13 mouse cellular contexts compared by ENCODE assay signal in the genomic region with DNA sequence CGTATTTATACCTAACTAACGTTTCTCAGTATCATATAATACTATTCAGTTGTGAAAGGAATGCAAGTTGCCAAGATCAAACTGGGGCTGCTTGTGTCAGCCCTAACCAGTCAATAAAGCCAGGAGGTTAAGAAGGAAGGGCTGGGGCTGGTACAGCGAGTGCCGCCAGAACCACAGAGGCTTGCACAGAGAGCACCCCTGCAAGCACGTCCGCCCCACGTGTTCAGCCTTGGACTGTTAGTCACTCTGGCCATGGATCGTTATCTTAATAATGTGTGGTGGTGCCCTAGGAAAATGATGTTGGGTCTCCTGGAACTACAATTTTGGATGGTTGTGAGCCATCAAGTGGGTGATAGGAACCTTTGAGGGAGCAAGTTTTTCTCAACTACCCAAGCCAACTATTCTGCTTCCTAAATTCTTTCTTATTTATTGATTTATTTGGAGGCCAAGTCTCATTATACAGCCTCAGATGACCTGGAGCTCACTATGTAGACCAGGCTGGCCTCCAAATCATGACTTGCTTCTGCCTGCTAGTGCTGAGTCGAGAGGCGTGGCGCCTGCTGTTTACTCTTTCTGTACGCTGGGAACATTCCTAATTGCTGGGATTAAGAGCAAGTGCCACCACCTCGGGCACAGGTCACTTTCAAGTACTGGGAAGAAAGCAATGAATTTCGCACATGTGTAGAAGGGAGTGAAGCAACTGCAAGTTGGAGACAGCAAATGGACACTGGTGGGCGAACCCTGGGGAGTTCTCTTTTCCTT. TPM values are rescaled to one million over a fixed set of nuclear protein-coding genes. Genes with fewer than 3 reads are reported as not detected.
A peak's percentile ranks its signal among the peaks of the same experiment; 100 is the strongest.
DNase-seq lines count a peak whose midpoint lies in the region; ATAC-seq and TF ChIP-seq lines count a peak whose summit lies in the region.
"Had no signal": no experiment of that assay in that cellular context is flagged by ENCODE, and none has a peak within 500 bp of the region (broad histone marks: within the 10 kb centered on the region; RNA-seq: fewer than 3 reads in every experiment).

No protein-coding gene starts in this region.

- no peak for ATAC-seq in limb, embryonic 13.5 days (ENCODE audit: low FRiP score, low read depth)
- ATAC-seq: hindbrain, postnatal 0 days had no signal

- DNase-seq in limb, embryonic 10.5 days (ENCODE audit: low spot score): no peak
- DNase-seq in adrenal gland, postnatal 14 days: peak; percentile 78
- DNase-seq in liver, adult 2 months (ENCODE audit: extremely low read depth, low read depth, low spot score): peak; percentile 91
- peak; percentile 32 for DNase-seq in yolk sac, embryonic 10.5 days (ENCODE audit: low spot score)
- DNase-seq in T-cell, adult 2 months (ENCODE audit: low spot score): no peak
- no peak for DNase-seq in thymus, postnatal 0 days (ENCODE audit: low spot score)
- DNase-seq: gastrocnemius, adult 2 months; heart, postnatal 10 days; kidney, postnatal 10 days; layer of hippocampus, postnatal 36 days; lung, adult 18-20 months had no signal

- H3K27ac ChIP-seq in limb, embryonic 13.5 days: no peak overlapping the region
- H3K27ac ChIP-seq in limb, embryonic 10.5 days: no peak overlapping the region
- peak overlapping the region; percentile 71 for H3K27ac ChIP-seq in liver, adult 2 months (replicated peaks; ENCODE audit: insufficient read depth, low read depth, low read length)
- H3K27ac ChIP-seq: gastrocnemius, adult 2 months; hindbrain, postnatal 0 days had no signal

- peak overlapping the region; percentile 89 for H3K4me2 ChIP-seq in limb, embryonic 13.5 days (replicated peaks)

- TF ChIP-seq CTCF in liver, adult 2 months (IDR thresholded peaks at IDR 0.05; ENCODE audit: low read depth, low read length): no peak

- H3K9me3 ChIP-seq in limb, embryonic 13.5 days: no peaks in the 10 kb centered on the region
- no peaks in the 10 kb centered on the region for H3K9me3 ChIP-seq in limb, embryonic 10.5 days (replicated peaks)

- no peaks in the 10 kb centered on the region for H3K79me2 ChIP-seq in liver, adult 2 months (ENCODE audit: control insufficient read depth, insufficient read depth, low read length)

- no peak for TF ChIP-seq POLR2A in liver, adult 2 months (IDR thresholded peaks at IDR 0.05; ENCODE audit: extremely low read depth, insufficient read depth, low read length)

- H3K9ac ChIP-seq in limb, embryonic 13.5 days: no peak overlapping the region
- H3K9ac ChIP-seq in liver, adult 2 months (ENCODE audit: low read depth, low read length): no peak overlapping the region

- peaks cover 4% of the 10 kb centered on the region for H3K36me3 ChIP-seq in limb, embryonic 13.5 days
- peaks cover 14% of the 10 kb centered on the region for H3K36me3 ChIP-seq in limb, embryonic 10.5 days
- H3K36me3 ChIP-seq in liver, adult 2 months (ENCODE audit: control insufficient read depth, insufficient read depth, low read length): no peaks in the 10 kb centered on the region

- WGBS in limb, embryonic 13.5 days: 70% methylated on average over 15 of the region's 15 CpGs
- WGBS in limb, embryonic 10.5 days: 77% methylated on average over 15 of the region's 15 CpGs
- WGBS in liver, adult 2 months: 47% methylated on average over 15 of the region's 15 CpGs

- no peaks in the 10 kb centered on the region for H3K27me3 ChIP-seq in limb, embryonic 13.5 days
- no peaks in the 10 kb centered on the region for H3K27me3 ChIP-seq in limb, embryonic 10.5 days (ENCODE audit: low read depth, poor library complexity, severe bottlenecking)
- no peaks in the 10 kb centered on the region for H3K27me3 ChIP-seq in liver, adult 2 months (ENCODE audit: control insufficient read depth, insufficient read depth, low read length)

- peaks cover 37% of the 10 kb centered on the region for H3K4me1 ChIP-seq in limb, embryonic 13.5 days
- peaks cover 25% of the 10 kb centered on the region for H3K4me1 ChIP-seq in limb, embryonic 10.5 days
- peaks cover 9% of the 10 kb centered on the region for H3K4me1 ChIP-seq in liver, adult 2 months (ENCODE audit: control insufficient read depth, insufficient read depth, low read length)

- H3K4me3 ChIP-seq in limb, embryonic 13.5 days: no peak overlapping the region
- H3K4me3 ChIP-seq in limb, embryonic 10.5 days: no peak overlapping the region
- no peak overlapping the region for H3K4me3 ChIP-seq in liver, adult 2 months (ENCODE audit: insufficient read depth, low read depth, low read length)
- H3K4me3 ChIP-seq: gastrocnemius, adult 2 months had no signal

RNA-seq across cellular contexts. Expression of gene Rrm2, which starts 2.4 kb away (rescaled TPM):
- 235 TPM in 2 replicates for polyA plus RNA-seq in limb, embryonic 13.5 days (2015; fragmentation: Nextera tagmentation; extraction: Ambion mirVana)
- polyA plus RNA-seq in limb, embryonic 10.5 days (2016; fragmentation: Nextera tagmentation; extraction: Ambion mirVana): 631 and 705 TPM in 2 replicates
- 42.1 and 56.4 TPM in 2 replicates for total RNA-seq in adrenal gland, postnatal 14 days (2021)
- total RNA-seq in liver, adult 2 months (2014; rRNA removed): 2.8 and 3.8 TPM in 2 replicates
- 0.80 TPM in 2 replicates for polyA plus RNA-seq in liver, adult 2 months (2012; rRNA removed)
- 465 and 485 TPM in 2 replicates for polyA plus RNA-seq in thymus, postnatal 0 days (2015; fragmentation: Nextera tagmentation; extraction: Ambion mirVana)

RNA-seq across cellular contexts. Expression of gene Cys1, which starts 24.1 kb away (rescaled TPM):
- polyA plus RNA-seq in limb, embryonic 13.5 days (2015; fragmentation: Nextera tagmentation; extraction: Ambion mirVana): 3.2 and 4.4 TPM in 2 replicates
- polyA plus RNA-seq in limb, embryonic 10.5 days (2016; fragmentation: Nextera tagmentation; extraction: Ambion mirVana): 0.21 TPM in 1 of 2 replicates, not detected in the other
- 3.5 and 3.9 TPM in 2 replicates for total RNA-seq in adrenal gland, postnatal 14 days (2021)
- total RNA-seq in liver, adult 2 months (2014; rRNA removed): 2.8 and 3.1 TPM in 2 replicates
- 4.3 and 5.3 TPM in 2 replicates for polyA plus RNA-seq in liver, adult 2 months (2012; rRNA removed)
- polyA plus RNA-seq in thymus, postnatal 0 days (2015; fragmentation: Nextera tagmentation; extraction: Ambion mirVana): 0.89 and 0.95 TPM in 2 replicates

RNA-seq across cellular contexts. Expression of gene Klf11, which starts 54.6 kb away (rescaled TPM):
- 12.4 and 13.1 TPM in 2 replicates for polyA plus RNA-seq in limb, embryonic 13.5 days (2015; fragmentation: Nextera tagmentation; extraction: Ambion mirVana)
- 8.4 and 9.5 TPM in 2 replicates for polyA plus RNA-seq in limb, embryonic 10.5 days (2016; fragmentation: Nextera tagmentation; extraction: Ambion mirVana)
- total RNA-seq in adrenal gland, postnatal 14 days (2021): 13.7 and 17.3 TPM in 2 replicates
- total RNA-seq in liver, adult 2 months (2014; rRNA removed): 5.9 and 9.9 TPM in 2 replicates
- 2.8 and 3.5 TPM in 2 replicates for polyA plus RNA-seq in liver, adult 2 months (2012; rRNA removed)
- polyA plus RNA-seq in thymus, postnatal 0 days (2015; fragmentation: Nextera tagmentation; extraction: Ambion mirVana): 2.8 and 5.2 TPM in 2 replicates

Comparison
In these comparisons a context has a peak if more than half of its experiments do, and no peak if none do; other contexts are left out.
1. DNase-seq: peak in adrenal gland, postnatal 14 days (single experiment), liver, adult 2 months (single experiment) and yolk sac, embryonic 10.5 days (single experiment); none in limb, embryonic 10.5 days (single experiment), T-cell, adult 2 months (single experiment) and thymus, postnatal 0 days (single experiment).
2. RNA of gene Rrm2, which starts 2.4 kb away (polyA plus RNA-seq): 631 to 705 TPM in limb, embryonic 10.5 days, 465 to 485 TPM in thymus, postnatal 0 days and 235 TPM in limb, embryonic 13.5 days; 0.80 TPM in liver, adult 2 months; every median in the first group is over 100 times any median in the second.